Mouse (Mus musculus): ENCODE results near the gene Slc39a10. TPM values are rescaled to one million over a fixed set of nuclear protein-coding genes. Genes with fewer than 3 reads are reported as not detected.

The Slc39a10 gene
- total and polyA plus RNA-seq, 2 experiments: 0.72 to 2.5 TPM

DNA sequence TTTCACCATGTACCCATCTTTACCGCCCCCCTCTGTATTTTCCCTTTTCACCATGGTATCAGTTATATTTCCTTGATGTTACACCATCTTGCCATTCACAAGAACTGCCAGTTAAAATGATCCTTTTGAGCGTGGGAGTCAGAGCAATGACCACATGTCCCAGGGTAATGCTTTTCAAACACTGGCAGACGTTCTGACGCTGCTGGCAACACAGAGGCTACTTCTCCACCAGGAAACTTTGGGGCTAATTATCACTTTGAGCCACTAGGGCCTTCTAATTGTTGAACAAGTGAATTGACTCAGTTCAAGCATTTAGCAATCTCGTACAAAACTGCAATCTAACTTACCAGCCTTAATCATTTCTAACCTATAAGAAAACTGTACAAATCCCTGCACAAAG is 47.4 kb downstream of the Slc39a10 start:
- Histone ChIP-seq H3K36me3 (ENCODE audit: control insufficient read depth, insufficient read depth, low read length) (no peaks in the 10 kb centered on the region), H3K27me3 (ENCODE audit: control insufficient read depth, insufficient read depth, low read length) (no peaks in the 10 kb centered on the region), H3K4me3 (ENCODE audit: insufficient read depth, low read depth, low read length) (no peak overlapping the region), H3K27ac (replicated peaks; ENCODE audit: insufficient read depth, low read depth, low read length) (no peak overlapping the region), H3K79me2 (ENCODE audit: control insufficient read depth, insufficient read depth, low read length) (no peaks in the 10 kb centered on the region), H3K9ac (ENCODE audit: low read depth, low read length) (no peak overlapping the region), H3K4me1 (ENCODE audit: control insufficient read depth, insufficient read depth, low read length) (no peaks in the 10 kb centered on the region)
- 69% methylated on average over 5 of the region's 5 CpGs for WGBS
- TF ChIP-seq POLR2A (IDR thresholded peaks at IDR 0.05; ENCODE audit: extremely low read depth, insufficient read depth, low read length): no peak
- TF ChIP-seq CTCF (IDR thresholded peaks at IDR 0.05; ENCODE audit: low read depth, low read length): no peak
- DNase-seq (ENCODE audit: extremely low read depth, low read depth, low spot score): no peak

DNA sequence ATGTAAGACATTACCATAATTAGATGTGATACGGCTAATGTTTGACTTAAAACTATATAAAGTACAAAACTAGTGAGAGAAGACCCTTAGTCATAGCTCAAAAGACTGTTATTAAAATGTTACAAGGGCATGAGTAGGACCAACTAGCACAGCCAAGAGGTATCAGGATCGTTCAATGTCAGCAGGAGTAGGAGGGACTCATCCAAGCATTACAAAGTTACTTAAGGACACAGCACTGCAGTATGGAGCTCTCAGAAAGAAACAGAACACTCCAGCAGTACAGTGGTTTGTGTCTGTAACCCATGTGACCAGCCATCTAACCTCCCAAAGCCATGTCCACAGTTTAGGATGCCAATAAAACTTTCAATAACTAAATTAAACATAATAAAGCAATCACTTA is 48.4 kb downstream of the Slc39a10 start:
- H3K4me3 ChIP-seq (ENCODE audit: insufficient read depth, low read depth, low read length): no peak overlapping the region
- 93% methylated on average over 2 of the region's 2 CpGs for WGBS
- no peak overlapping the region for H3K27ac ChIP-seq (replicated peaks; ENCODE audit: insufficient read depth, low read depth, low read length)
- H3K4me1 ChIP-seq (ENCODE audit: control insufficient read depth, insufficient read depth, low read length): no peaks in the 10 kb centered on the region
- TF ChIP-seq POLR2A (IDR thresholded peaks at IDR 0.05; ENCODE audit: extremely low read depth, insufficient read depth, low read length) (no peak), CTCF (IDR thresholded peaks at IDR 0.05; ENCODE audit: low read depth, low read length) (no peak)
- H3K9ac ChIP-seq (ENCODE audit: low read depth, low read length): no peak overlapping the region
- no peak for DNase-seq (ENCODE audit: extremely low read depth, low read depth, low spot score)
- no peaks in the 10 kb centered on the region for H3K36me3 ChIP-seq (ENCODE audit: control insufficient read depth, insufficient read depth, low read length)
- H3K27me3 ChIP-seq (ENCODE audit: control insufficient read depth, insufficient read depth, low read length): no peaks in the 10 kb centered on the region
- no peaks in the 10 kb centered on the region for H3K79me2 ChIP-seq (ENCODE audit: control insufficient read depth, insufficient read depth, low read length)

DNA sequence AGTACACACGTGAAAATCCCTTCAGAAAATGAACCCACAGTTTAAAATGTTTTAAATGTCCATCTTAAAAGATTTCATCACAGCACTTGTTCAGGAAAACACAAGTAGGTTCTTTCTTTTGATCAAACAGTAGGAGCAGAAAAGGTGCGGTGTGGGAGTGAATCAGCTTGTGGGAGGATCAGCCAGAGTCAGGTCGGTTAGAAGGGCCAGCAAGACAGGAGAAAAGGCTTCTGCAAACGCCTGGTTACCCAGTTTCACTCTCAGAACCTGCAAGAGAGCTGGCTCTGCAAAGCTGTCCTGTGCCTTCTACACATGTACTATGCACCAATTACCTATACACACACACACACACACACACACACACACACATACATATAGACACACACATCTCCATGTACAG is 49.2 kb downstream of the Slc39a10 start:
- H3K36me3 ChIP-seq (ENCODE audit: control insufficient read depth, insufficient read depth, low read length): no peaks in the 10 kb centered on the region
- DNase-seq (ENCODE audit: extremely low read depth, low read depth, low spot score): no peak
- TF ChIP-seq POLR2A (IDR thresholded peaks at IDR 0.05; ENCODE audit: extremely low read depth, insufficient read depth, low read length): no peak
- TF ChIP-seq CTCF (IDR thresholded peaks at IDR 0.05; ENCODE audit: low read depth, low read length): no peak
- H3K9ac ChIP-seq (ENCODE audit: low read depth, low read length): no peak overlapping the region
- WGBS: 64% methylated on average over 4 of the region's 4 CpGs
- no peak overlapping the region for H3K27ac ChIP-seq (replicated peaks; ENCODE audit: insufficient read depth, low read depth, low read length)
- no peaks in the 10 kb centered on the region for H3K79me2 ChIP-seq (ENCODE audit: control insufficient read depth, insufficient read depth, low read length)
- H3K4me3 ChIP-seq (ENCODE audit: insufficient read depth, low read depth, low read length): no peak overlapping the region
- H3K27me3 ChIP-seq (ENCODE audit: control insufficient read depth, insufficient read depth, low read length): no peaks in the 10 kb centered on the region
- no peaks in the 10 kb centered on the region for H3K4me1 ChIP-seq (ENCODE audit: control insufficient read depth, insufficient read depth, low read length)

DNA sequence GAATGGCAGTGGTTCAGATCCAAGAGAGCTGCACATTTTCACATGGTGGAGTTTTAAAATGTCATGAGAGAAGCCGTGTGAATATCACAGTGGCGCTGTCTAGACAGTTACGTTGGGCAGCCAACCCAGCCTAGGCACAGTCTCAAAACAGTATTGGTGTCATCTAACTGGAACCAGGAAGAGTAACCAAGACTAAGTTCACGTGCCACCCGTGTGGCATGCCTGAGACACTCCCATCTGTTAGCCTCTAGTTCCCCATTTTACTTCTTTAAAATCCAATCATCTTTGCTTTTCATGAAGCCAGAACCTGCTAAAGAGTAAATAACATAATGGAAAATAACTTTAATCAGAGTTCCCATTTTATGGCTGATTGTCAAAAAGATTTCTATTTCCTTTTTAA is 60.7 kb downstream of the Slc39a10 start:
- H3K27me3 ChIP-seq (ENCODE audit: control insufficient read depth, insufficient read depth, low read length): no peaks in the 10 kb centered on the region

DNA sequence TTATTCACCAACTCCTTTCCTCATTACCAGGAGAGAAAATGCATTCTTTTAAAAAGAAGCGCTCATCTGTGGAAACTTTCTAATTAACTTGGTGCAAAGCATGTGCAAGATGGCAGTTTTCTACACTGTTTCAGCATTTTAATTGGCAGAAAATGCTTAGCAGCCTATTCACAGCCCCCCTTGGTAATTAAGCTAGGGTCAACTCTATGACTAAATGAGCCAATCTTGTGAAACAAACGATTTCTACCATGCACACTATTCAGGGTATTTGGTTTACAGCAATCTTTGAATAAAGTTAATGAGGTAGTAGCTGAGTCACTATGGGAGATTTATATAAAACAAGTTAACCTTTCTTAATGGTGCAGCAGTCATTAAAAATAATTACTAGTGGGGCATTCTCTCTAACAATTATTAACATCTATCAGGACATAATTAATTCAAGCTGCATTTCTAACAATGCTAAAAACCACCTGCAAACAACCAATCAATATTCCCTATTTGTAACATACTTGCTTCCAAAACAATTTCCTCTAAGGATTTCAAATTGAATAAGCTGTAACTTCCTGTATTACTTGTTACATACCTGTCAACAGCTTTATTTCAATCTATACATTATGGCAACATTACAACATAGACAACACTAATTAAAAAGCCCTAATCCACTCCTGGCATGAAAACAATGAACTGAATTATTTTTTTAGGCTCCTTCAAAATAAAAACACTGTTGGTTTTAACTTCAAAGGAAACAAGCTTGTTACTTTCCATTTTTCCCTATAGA is 62.4 kb downstream of the Slc39a10 start:
- TF ChIP-seq CTCF (IDR thresholded peaks at IDR 0.05; ENCODE audit: low read depth, low read length): no peak
- TF ChIP-seq POLR2A (IDR thresholded peaks at IDR 0.05; ENCODE audit: extremely low read depth, insufficient read depth, low read length): no peak
- Histone ChIP-seq H3K79me2 (ENCODE audit: control insufficient read depth, insufficient read depth, low read length) (no peaks in the 10 kb centered on the region), H3K4me3 (ENCODE audit: insufficient read depth, low read depth, low read length) (no peak overlapping the region), H3K36me3 (ENCODE audit: control insufficient read depth, insufficient read depth, low read length) (peaks cover 2% of the 10 kb centered on the region; the same call in 1 of the 2 replicates), H3K27ac (replicated peaks; ENCODE audit: insufficient read depth, low read depth, low read length) (no peak overlapping the region), H3K27me3 (ENCODE audit: control insufficient read depth, insufficient read depth, low read length) (no peaks in the 10 kb centered on the region), H3K9ac (ENCODE audit: low read depth, low read length) (no peak overlapping the region), H3K4me1 (ENCODE audit: control insufficient read depth, insufficient read depth, low read length) (no peaks in the 10 kb centered on the region)
- 81% methylated on average over 2 of the region's 2 CpGs for WGBS
- no peak for DNase-seq (ENCODE audit: extremely low read depth, low read depth, low spot score)

More for the DNA sequence above, 60.7 kb downstream of the Slc39a10 start:
- H3K4me1 ChIP-seq (ENCODE audit: control insufficient read depth, insufficient read depth, low read length): no peaks in the 10 kb centered on the region
- peaks cover 2% of the 10 kb centered on the region; the same call in 1 of the 2 replicates for H3K36me3 ChIP-seq (ENCODE audit: control insufficient read depth, insufficient read depth, low read length)
- H3K9ac ChIP-seq (ENCODE audit: low read depth, low read length): no peak overlapping the region
- no peaks in the 10 kb centered on the region for H3K79me2 ChIP-seq (ENCODE audit: control insufficient read depth, insufficient read depth, low read length)
- no peak overlapping the region for H3K27ac ChIP-seq (replicated peaks; ENCODE audit: insufficient read depth, low read depth, low read length)
- WGBS: 90% methylated on average over 5 of the region's 5 CpGs
- no peak for DNase-seq (ENCODE audit: extremely low read depth, low read depth, low spot score)
- H3K4me3 ChIP-seq (ENCODE audit: insufficient read depth, low read depth, low read length): no peak overlapping the region
- no peak for TF ChIP-seq CTCF (IDR thresholded peaks at IDR 0.05; ENCODE audit: low read depth, low read length)
- TF ChIP-seq POLR2A (IDR thresholded peaks at IDR 0.05; ENCODE audit: extremely low read depth, insufficient read depth, low read length): no peak

Measured in liver, adult 2 months (tissue).